Mouse (Mus musculus): Measurements from ENCODE around the gene Amph. TPM values are rescaled to one million over a fixed set of nuclear protein-coding genes. Genes with fewer than 3 reads are reported as not detected.
"Not testable (repeated sequence)": the region's sequence is repeated elsewhere in the genome, so short reads cannot be mapped to it uniquely, and the experiment has no call there.

Amph gene
- total and polyA plus RNA-seq, 2 experiments from 2014 or later: 63.8 to 110 TPM

GRCm38 (mm10) chr13:19113034-19113922 is 165.3 kb downstream of the Amph start:
- H3K27me3 ChIP-seq (ENCODE audit: insufficient read depth, low read length): no peaks in the 10 kb centered on the region
- H3K27ac ChIP-seq (ENCODE audit: low read depth, low read length): no peak overlapping the region
- DNase-seq (ENCODE audit: low spot score) (no peak), ATAC-seq (ENCODE audit: low FRiP score) (no peak)
- WGBS: 93% methylated on average over 14 of the region's 14 CpGs
- no peak for TF ChIP-seq CTCF (IDR thresholded peaks at IDR 0.05)
- H3K9ac ChIP-seq (replicated peaks; ENCODE audit: low read length, poor library complexity, severe bottlenecking): no peak overlapping the region
- no peaks in the 10 kb centered on the region for H3K9me3 ChIP-seq (ENCODE audit: low read length)
- no peak overlapping the region for H3K4me3 ChIP-seq (ENCODE audit: low read depth, low read length)
- H3K4me1 ChIP-seq (ENCODE audit: insufficient read depth, low read length): no peaks in the 10 kb centered on the region
- no peak overlapping the region for H3K4me2 ChIP-seq (ENCODE audit: low read depth, low read length, poor library complexity, severe bottlenecking)
- 0 out of 2 replicates have a peak, but pooled peaks cover 1% of the 10 kb centered on the region for H3K36me3 ChIP-seq (ENCODE audit: insufficient read depth, low read length)

DNA sequence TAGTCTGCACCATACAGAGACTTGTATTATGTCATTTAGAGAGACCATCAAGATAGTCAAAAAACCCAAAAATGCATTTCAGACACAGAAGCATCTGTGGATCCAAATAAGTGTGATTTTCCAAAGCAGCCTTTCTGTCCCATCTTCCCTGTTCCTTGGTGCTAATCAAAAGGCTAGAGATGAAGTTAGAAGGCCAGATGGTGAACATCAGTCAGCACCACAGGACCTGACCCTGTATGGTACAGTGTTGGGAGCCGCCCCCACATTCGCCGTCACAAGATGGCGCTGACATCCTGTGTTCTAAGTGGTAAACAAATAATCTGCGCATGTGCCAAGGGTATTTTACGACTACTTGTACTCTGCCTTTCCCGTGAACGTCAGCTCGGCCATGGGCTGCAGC is 166.8 kb downstream of the Amph start:
- 96% methylated on average over 4 of the region's 9 CpGs for WGBS
- not testable (repeated sequence) for H3K9me3 ChIP-seq (ENCODE audit: low read length); ATAC-seq (ENCODE audit: low FRiP score); H3K4me1 ChIP-seq (ENCODE audit: insufficient read depth, low read length); H3K36me3 ChIP-seq (ENCODE audit: insufficient read depth, low read length); DNase-seq (ENCODE audit: low spot score); H3K4me3 ChIP-seq (ENCODE audit: low read depth, low read length); H3K9ac ChIP-seq (replicated peaks; ENCODE audit: low read length, poor library complexity, severe bottlenecking); H3K27ac ChIP-seq (ENCODE audit: low read depth, low read length); H3K27me3 ChIP-seq (ENCODE audit: insufficient read depth, low read length); H3K4me2 ChIP-seq (ENCODE audit: low read depth, low read length, poor library complexity, severe bottlenecking)

- Histone ChIP-seq H3K27me3 (ENCODE audit: insufficient read depth, low read length) (no peaks in the 10 kb centered on the region), H3K9ac (replicated peaks; ENCODE audit: low read length, poor library complexity, severe bottlenecking) (no peak overlapping the region), H3K4me3 (ENCODE audit: low read depth, low read length) (no peak overlapping the region), H3K4me1 (ENCODE audit: insufficient read depth, low read length) (no peaks in the 10 kb centered on the region), H3K36me3 (ENCODE audit: insufficient read depth, low read length) (peaks cover 3% of the 10 kb centered on the region; the same call in 1 of the 2 replicates), H3K4me2 (ENCODE audit: low read depth, low read length, poor library complexity, severe bottlenecking) (no peak overlapping the region), H3K9me3 (ENCODE audit: low read length) (no peaks in the 10 kb centered on the region), H3K27ac (ENCODE audit: low read depth, low read length) (no peak overlapping the region)
- no peak for DNase-seq (ENCODE audit: low spot score)
- WGBS: 84% methylated on average over 5 of the region's 5 CpGs
- TF ChIP-seq CTCF (IDR thresholded peaks at IDR 0.05): no peak
- ATAC-seq (ENCODE audit: low FRiP score): no peak
Measured at GRCm38 (mm10) chr13:19126912-19127552, 179.0 kb downstream of the Amph start.

- DNase-seq (ENCODE audit: low spot score) (peak; percentile 86), ATAC-seq (ENCODE audit: low FRiP score) (peak; percentile 78)
- H3K27me3 ChIP-seq (ENCODE audit: insufficient read depth, low read length): no peaks in the 10 kb centered on the region
- H3K9ac ChIP-seq (replicated peaks; ENCODE audit: low read length, poor library complexity, severe bottlenecking): no peak overlapping the region
- no peaks in the 10 kb centered on the region for H3K4me1 ChIP-seq (ENCODE audit: insufficient read depth, low read length)
- peak; percentile 90 for TF ChIP-seq CTCF (IDR thresholded peaks at IDR 0.05)
- H3K36me3 ChIP-seq (ENCODE audit: insufficient read depth, low read length): peaks cover 7% of the 10 kb centered on the region; the same call in 1 of the 2 replicates
- WGBS: 42% methylated on average over 4 of the region's 4 CpGs
- H3K4me3 ChIP-seq (ENCODE audit: low read depth, low read length): no peak overlapping the region
- H3K4me2 ChIP-seq (ENCODE audit: low read depth, low read length, poor library complexity, severe bottlenecking): no peak overlapping the region
- no peak overlapping the region for H3K27ac ChIP-seq (ENCODE audit: low read depth, low read length)
- no peaks in the 10 kb centered on the region for H3K9me3 ChIP-seq (ENCODE audit: low read length)
Measured at GRCm38 (mm10) chr13:19133833-19134232, 185.8 kb downstream of the Amph start.

- Histone ChIP-seq H3K4me3 (ENCODE audit: low read depth, low read length) (no peak overlapping the region), H3K27me3 (ENCODE audit: insufficient read depth, low read length) (no peaks in the 10 kb centered on the region), H3K4me1 (ENCODE audit: insufficient read depth, low read length) (no peaks in the 10 kb centered on the region), H3K9ac (replicated peaks; ENCODE audit: low read length, poor library complexity, severe bottlenecking) (no peak overlapping the region), H3K27ac (ENCODE audit: low read depth, low read length) (no peak overlapping the region), H3K36me3 (ENCODE audit: insufficient read depth, low read length) (peaks cover 9% of the 10 kb centered on the region; the same call in 1 of the 2 replicates), H3K4me2 (ENCODE audit: low read depth, low read length, poor library complexity, severe bottlenecking) (no peak overlapping the region), H3K9me3 (ENCODE audit: low read length) (no peaks in the 10 kb centered on the region)
- no peak for TF ChIP-seq CTCF (IDR thresholded peaks at IDR 0.05)
- ATAC-seq (ENCODE audit: low FRiP score) (no peak), DNase-seq (ENCODE audit: low spot score) (no peak)
- WGBS: 86% methylated on average over 7 of the region's 7 CpGs
Measured at GRCm38 (mm10) chr13:19137212-19137611, 189.2 kb downstream of the Amph start.

DNA sequence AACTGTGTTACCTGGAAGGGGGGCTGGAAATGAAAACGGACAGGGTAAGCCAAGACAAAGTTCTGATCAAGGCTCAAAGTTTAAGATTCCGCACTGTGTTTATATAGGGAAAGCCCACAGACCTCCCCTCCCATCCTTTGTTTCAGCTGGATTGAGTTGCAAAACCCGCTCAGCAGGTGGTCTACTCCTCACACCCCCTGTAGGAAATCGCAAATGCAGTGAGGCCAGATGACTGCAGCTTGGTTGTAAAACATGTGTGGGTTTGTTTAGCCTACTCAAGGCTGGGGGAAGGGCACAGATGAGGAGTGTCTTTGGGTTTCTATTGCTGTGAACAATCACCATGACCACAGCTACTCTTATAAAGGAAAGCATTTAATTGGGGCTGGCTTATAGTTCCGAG is 189.9 kb downstream of the Amph start:
- H3K9ac ChIP-seq (replicated peaks; ENCODE audit: low read length, poor library complexity, severe bottlenecking): no peak overlapping the region
- no peak overlapping the region for H3K27ac ChIP-seq (ENCODE audit: low read depth, low read length)
- no peak overlapping the region for H3K4me3 ChIP-seq (ENCODE audit: low read depth, low read length)
- WGBS: 37% methylated on average over 5 of the region's 5 CpGs
- no peak for ATAC-seq (ENCODE audit: low FRiP score)
- no peaks in the 10 kb centered on the region for H3K9me3 ChIP-seq (ENCODE audit: low read length)
- no peak overlapping the region for H3K4me2 ChIP-seq (ENCODE audit: low read depth, low read length, poor library complexity, severe bottlenecking)
- no peak for TF ChIP-seq CTCF (IDR thresholded peaks at IDR 0.05)
- H3K4me1 ChIP-seq (ENCODE audit: insufficient read depth, low read length): no peaks in the 10 kb centered on the region
- no peaks in the 10 kb centered on the region for H3K27me3 ChIP-seq (ENCODE audit: insufficient read depth, low read length)
- DNase-seq (ENCODE audit: low spot score): no peak
- H3K36me3 ChIP-seq (ENCODE audit: insufficient read depth, low read length): peaks cover 9% of the 10 kb centered on the region; the same call in 1 of the 2 replicates

All from midbrain, postnatal 0 days (tissue).